Mouse (Mus musculus): ENCODE measurements at regions not wholly inside any gene's neighbourhood (a gene's known extent, or its start where the extent isn't known, plus 50 kb on each side); places are given as distances from the start of the nearest gene placed in this dataset.

GRCm38 (mm10) chr14:15096865-15097264 lies 293.6 kb downstream of the Nek10 start:
- TF ChIP-seq CTCF (IDR thresholded peaks at IDR 0.05; ENCODE audit: borderline replicate concordance, insufficient read depth, low read depth, low read length) (no peak), POLR2A (IDR thresholded peaks at IDR 0.05; ENCODE audit: borderline replicate concordance, insufficient read depth, low read length) (no peak)

Measured in cerebellum, adult 2 months (tissue).